ENCODE assay signal across 1 mouse cellular context in genomic region chr5:65731173-65732007, GRCm38 (mm10).
TF ChIP-seq lines count a peak whose summit lies in the region.

No protein-coding gene starts in this region.

TF ChIP-seq in MEL, 35 proteins besides CTCF, POLR2A, EP300 and RAD21 (continued from another document):
- TF ChIP-seq UBTF (IDR thresholded peaks at IDR 0.05; ENCODE audit: borderline replicate concordance, insufficient read depth, low read depth, low read length) (no peak), MYB (IDR thresholded peaks at IDR 0.05; ENCODE audit: low read depth, low read length) (no peak), TAL1 (IDR thresholded peaks at IDR 0.05; ENCODE audit: low read length) (peak; percentile 98), POLR2AphosphoS2 (IDR thresholded peaks at IDR 0.05; ENCODE audit: low read length) (0 out of 2 replicates have a peak, but pooled peaks have one; percentile 76), USF1 (IDR thresholded peaks at IDR 0.05; ENCODE audit: low read depth, low read length) (no peak), ETS1 (IDR thresholded peaks at IDR 0.05; ENCODE audit: low read depth, low read length) (peak; percentile 94), POLR2AphosphoS5 (IDR thresholded peaks at IDR 0.05; ENCODE audit: borderline replicate concordance, low read depth, low read length) (no peak), USF2 (IDR thresholded peaks at IDR 0.05; ENCODE audit: borderline replicate concordance in 1 of 2, insufficient read depth in 1 of 2, low read depth in 1 of 2, low read length in 2 of 2) (no peak), CHD1 (IDR thresholded peaks at IDR 0.05; ENCODE audit: low read depth, low read length) (0 out of 2 replicates have a peak, but pooled peaks have one; percentile 91), TCF12 (IDR thresholded peaks at IDR 0.05; ENCODE audit: low read depth, low read length) (peak; percentile 97), RCOR1 (IDR thresholded peaks at IDR 0.05; ENCODE audit: low read depth, low read length) (peak; percentile 86), MEF2A (IDR thresholded peaks at IDR 0.05; ENCODE audit: extremely low read depth, insufficient replicate concordance, low read depth, low read length, poor library complexity, severe bottlenecking) (no peak), JUND (IDR thresholded peaks at IDR 0.05; ENCODE audit: low read depth, low read length) (no peak; the same call in 1 of the 2 replicates)
TF ChIP-seq in MEL: peak in this region for 16.
